Mouse (Mus musculus) embryonic fibroblast, embryonic 13.5 days (primary cell): ENCODE measurements around the gene Tmem208.

Source experiments
- CTCF ChIP-seq: IDR thresholded peaks from 2 replicates; pipeline ENCODE4 v1.5.1; 2011; ENCODE audit warnings: mild to moderate bottlenecking, control low read depth, low read length, moderate library complexity, borderline replicate concordance; ENCODE audit not compliant: insufficient read depth
- POLR2A ChIP-seq: IDR thresholded peaks from 2 replicates; pipeline ENCODE4 v1.6.1; 2011; ENCODE audit warnings: low read depth, mild to moderate bottlenecking, control low read depth, low read length, moderate library complexity

DNA sequence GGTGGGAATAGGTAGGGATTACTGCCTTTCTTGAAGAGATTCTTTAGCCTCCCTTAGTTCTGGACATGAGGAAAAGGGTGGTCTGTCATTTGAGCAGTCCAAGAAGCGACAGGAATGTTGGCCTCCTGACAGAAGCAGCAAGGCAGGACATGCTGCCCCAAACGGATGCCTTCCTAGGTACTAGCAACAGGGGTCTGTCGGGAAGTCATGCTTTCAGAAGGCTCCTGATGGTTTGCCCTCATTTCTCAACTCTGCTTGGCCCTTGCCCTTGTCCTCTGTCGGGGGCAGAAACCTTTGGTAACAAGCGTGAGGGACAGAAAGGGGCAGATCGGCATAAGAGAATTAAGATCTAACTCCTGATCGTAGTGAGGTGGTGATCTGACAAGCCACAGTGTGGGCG lies 16.0 kb upstream of the Tmem208 start:
- TF ChIP-seq CTCF (no peak), POLR2A (no peak)
